Mouse (Mus musculus) liver, embryonic 11.5 days (tissue): Measurements from ENCODE around the gene Coq9. TPM values are rescaled to one million over a fixed set of nuclear protein-coding genes. Genes with fewer than 3 reads are reported as not detected.
"Not testable (repeated sequence)": the region's sequence is repeated elsewhere in the genome, so short reads cannot be mapped to it uniquely, and the experiment has no call there.

Source experiments
- ATAC-seq: fragments of 200-750 bp; cut with Nextera tagmentation; replicated peaks from 2 replicates; pipeline ENCODE4 v1.8.0; 2017; ENCODE audit warnings: moderate number of reproducible peaks, mild to moderate bottlenecking, moderate TSS enrichment, moderate library complexity; ENCODE audit not compliant: low FRiP score
- DNase-seq: peaks from one replicate; pipeline ENCODE4 v3.0.0-alpha.2; 2017; ENCODE audit warnings: low spot score
- H3K27ac ChIP-seq: fragments of 300-500 bp; sonication (generic); 2 replicates; pipeline ENCODE4 v1.5.1; 2014; ENCODE audit warnings: mild to moderate bottlenecking, low read depth, low read length, control low read depth
- H3K27me3 ChIP-seq: fragments of 300-500 bp; sonication (generic); replicated peaks from 2 replicates; pipeline ENCODE4 v1.6.1; 2014; ENCODE audit warnings: low read length, mixed read lengths; ENCODE audit not compliant: control insufficient read depth, insufficient read depth
- H3K36me3 ChIP-seq: fragments of 300-500 bp; sonication (generic); 2 replicates; pipeline ENCODE4 v1.6.1; 2014; ENCODE audit warnings: mild to moderate bottlenecking, low read length, moderate library complexity, mixed read lengths; ENCODE audit not compliant: control insufficient read depth, insufficient read depth
- H3K4me1 ChIP-seq: fragments of 300-500 bp; sonication (generic); replicated peaks from 2 replicates; pipeline ENCODE4 v1.6.1; 2014; ENCODE audit warnings: low read length, mixed read lengths; ENCODE audit not compliant: control insufficient read depth, insufficient read depth
- H3K4me2 ChIP-seq: fragments of 300-500 bp; sonication (generic); 2 replicates; pipeline ENCODE4 v1.6.1; 2014; ENCODE audit warnings: mild to moderate bottlenecking, control low read depth, moderate library complexity
- H3K4me3 ChIP-seq: fragments of 300-500 bp; sonication (generic); 2 replicates; pipeline ENCODE4 v1.5.1; 2014; ENCODE audit warnings: low read depth, low read length, control low read depth
- H3K9ac ChIP-seq: fragments of 300-500 bp; sonication (generic); 2 replicates; pipeline ENCODE4 v1.6.1; 2014; ENCODE audit warnings: low read depth, low read length, control low read depth
- H3K9me3 ChIP-seq: fragments of 300-500 bp; sonication (generic); 2 replicates; pipeline ENCODE4 v1.6.1; 2016; ENCODE audit warnings: low read length, inconsistent platforms, mixed read lengths; ENCODE audit not compliant: control insufficient read depth
- WGBS: fragments of 180-500 bp; shearing (Covaris S2); extraction: QIAGEN DNeasy Blood & Tissue Kit; methylation state at CpG from one replicate; pipeline ENCODE4 v1.1.7; 2014; 5-methylcytosine and 5-hydroxymethylcytosine counted together
- polyA plus RNA-seq: library from polyadenylated mRNA; unstranded; fragments of >200 nt; fragmentation: Nextera tagmentation; extraction: Ambion mirVana; gene quantifications from 2 replicates; pipeline ENCODE4 v1.2.1, GENCODE M21; 2014

Gene Coq9
- polyA plus RNA-seq, 1 experiment from 2014 or later = 82.9 TPM

- not testable (repeated sequence) for H3K9me3 ChIP-seq, DNase-seq, H3K4me3 ChIP-seq, H3K27ac ChIP-seq, ATAC-seq, H3K27me3 ChIP-seq, H3K9ac ChIP-seq, H3K4me2 ChIP-seq
- peaks cover 11% of the 10 kb centered on the region for H3K4me1 ChIP-seq
- peaks cover 20% of the 10 kb centered on the region for H3K36me3 ChIP-seq
- 72% methylated on average over 7 of the region's 7 CpGs for WGBS
These were observed 4.2 kb upstream of the Coq9 start for GRCm38 (mm10) chr8:94833901-94834405.

- H3K9me3 ChIP-seq, H3K4me2 ChIP-seq, ATAC-seq, H3K27ac ChIP-seq, H3K4me3 ChIP-seq, H3K9ac ChIP-seq, H3K27me3 ChIP-seq, H3K36me3 ChIP-seq, DNase-seq: not testable (repeated sequence)
- peaks cover 14% of the 10 kb centered on the region for H3K4me1 ChIP-seq
- 93% methylated on average over 13 of the region's 13 CpGs for WGBS
These were observed 2.4 kb upstream of the Coq9 start for GRCm38 (mm10) chr8:94835751-94836150.

- Histone ChIP-seq H3K27ac (peak overlapping the region; percentile 93), H3K4me1 (peaks cover 14% of the 10 kb centered on the region)
- ATAC-seq = no peak
These were observed 1.5 kb upstream of the Coq9 start for GRCm38 (mm10) chr8:94836456-94837240.

GRCm38 (mm10) chr8:94838600-94838999, 479 bp downstream of the Coq9 start:
- Histone ChIP-seq H3K4me3 (peak overlapping the region; percentile 98), H3K9me3 (no peaks in the 10 kb centered on the region), H3K27ac (peak overlapping the region; percentile 93), H3K4me1 (peaks cover 14% of the 10 kb centered on the region), H3K36me3 (peaks cover 4% of the 10 kb centered on the region; the same call in 1 of the 2 replicates), H3K27me3 (no peaks in the 10 kb centered on the region), H3K9ac (peak overlapping the region; percentile 98), H3K4me2 (peak overlapping the region; percentile 79)
- under 1% methylated on average over 24 of the region's 24 CpGs for WGBS
- DNase-seq (no peak), ATAC-seq (peak; percentile 62)

More at GRCm38 (mm10) chr8:94836456-94837240, 1.5 kb upstream of the Coq9 start:
- peak overlapping the region; percentile 98 for H3K9ac ChIP-seq
- H3K27me3 ChIP-seq = no peaks in the 10 kb centered on the region
- H3K36me3 ChIP-seq = peaks cover 4% of the 10 kb centered on the region
- no peaks in the 10 kb centered on the region for H3K9me3 ChIP-seq
- H3K4me2 ChIP-seq = peak overlapping the region; percentile 91
- H3K4me3 ChIP-seq = peak overlapping the region; percentile 98
- no peak for DNase-seq
- WGBS = 60% methylated on average over 11 of the region's 11 CpGs

GRCm38 (mm10) chr8:94841183-94841582, 3.1 kb downstream of the Coq9 start:
- Histone ChIP-seq H3K27me3 (no peaks in the 10 kb centered on the region), H3K4me2 (no peak overlapping the region), H3K4me3 (no peak overlapping the region), H3K4me1 (peaks cover 14% of the 10 kb centered on the region), H3K9me3 (no peaks in the 10 kb centered on the region), H3K36me3 (peaks cover 18% of the 10 kb centered on the region), H3K27ac (no peak overlapping the region), H3K9ac (no peak overlapping the region)
- no peak for DNase-seq
- 38% methylated on average over 2 of the region's 2 CpGs for WGBS
- ATAC-seq = no peak

GRCm38 (mm10) chr8:94850049-94850448, 11.9 kb downstream of the Coq9 start:
- no peak overlapping the region for H3K4me3 ChIP-seq
- H3K27me3 ChIP-seq = no peaks in the 10 kb centered on the region
- DNase-seq (no peak), ATAC-seq (no peak)
- H3K36me3 ChIP-seq = peaks cover 40% of the 10 kb centered on the region
- no peak overlapping the region for H3K4me2 ChIP-seq
- H3K27ac ChIP-seq = no peak overlapping the region
- H3K9me3 ChIP-seq = no peaks in the 10 kb centered on the region
- H3K9ac ChIP-seq = no peak overlapping the region
- WGBS = 94% methylated on average over 5 of the region's 5 CpGs
- H3K4me1 ChIP-seq = no peaks in the 10 kb centered on the region

- H3K27me3 ChIP-seq, H3K9me3 ChIP-seq, H3K4me2 ChIP-seq, ATAC-seq, H3K9ac ChIP-seq, H3K4me3 ChIP-seq, H3K27ac ChIP-seq, DNase-seq: not testable (repeated sequence)
- peaks cover 22% of the 10 kb centered on the region for H3K36me3 ChIP-seq
- 89% methylated on average over 11 of the region's 11 CpGs for WGBS
- peaks cover 10% of the 10 kb centered on the region for H3K4me1 ChIP-seq
These were observed 16.6 kb downstream of the Coq9 start for GRCm38 (mm10) chr8:94854761-94855160.

GRCm38 (mm10) chr8:94857011-94857345, 18.9 kb downstream of the Coq9 start:
- Histone ChIP-seq H3K27me3 (no peaks in the 10 kb centered on the region), H3K36me3 (peaks cover 18% of the 10 kb centered on the region), H3K4me3 (peak overlapping the region; percentile 96), H3K9me3 (no peaks in the 10 kb centered on the region), H3K4me1 (peaks cover 10% of the 10 kb centered on the region), H3K4me2 (peak overlapping the region; percentile 18), H3K9ac (peak overlapping the region; percentile 92; the same call in 1 of the 2 replicates), H3K27ac (no peak overlapping the region)
- WGBS = 33% methylated on average over 5 of the region's 5 CpGs
- ATAC-seq (peak; percentile 16), DNase-seq (no peak)
